Mouse (Mus musculus): ENCODE results near the gene Clasp1.
"Not testable (repeated sequence)": the region's sequence is repeated elsewhere in the genome, so short reads cannot be mapped to it uniquely, and the experiment has no call there.

The Clasp1 gene

GRCm38 (mm10) chr1:118597475-118598213, 208.8 kb downstream of the Clasp1 start:
- no peak for DNase-seq

GRCm38 (mm10) chr1:118598339-118598738, 209.5 kb downstream of the Clasp1 start:
- DNase-seq = no peak

GRCm38 (mm10) chr1:118613631-118614183, 224.8 kb downstream of the Clasp1 start:
- DNase-seq = no peak

- DNase-seq = not testable (repeated sequence)
These were observed 232.2 kb downstream of the Clasp1 start for GRCm38 (mm10) chr1:118621055-118621454.

GRCm38 (mm10) chr1:118622857-118623256, 234.0 kb downstream of the Clasp1 start:
- DNase-seq = no peak

GRCm38 (mm10) chr1:118625461-118625860, 236.6 kb downstream of the Clasp1 start:
- DNase-seq = no peak

GRCm38 (mm10) chr1:118625921-118626320, 237.1 kb downstream of the Clasp1 start:
- no peak for DNase-seq

- no peak for DNase-seq
These were observed 237.6 kb downstream of the Clasp1 start for GRCm38 (mm10) chr1:118626452-118626851.

- DNase-seq = peak; percentile 49
These were observed 239.1 kb downstream of the Clasp1 start, which contains the start of gene Tfcp2l1 for GRCm38 (mm10) chr1:118627781-118628464. Gene Tfcp2l1, plus strand, starts transcription at chr1:118627945.

- DNase-seq = no peak
These were observed 244.6 kb downstream of the Clasp1 start for GRCm38 (mm10) chr1:118633415-118633980.

- DNase-seq = no peak
These were observed 253.6 kb downstream of the Clasp1 start for GRCm38 (mm10) chr1:118642296-118642999.

- DNase-seq = no peak
These were observed 254.5 kb downstream of the Clasp1 start for GRCm38 (mm10) chr1:118643138-118643979.

- DNase-seq = no peak
These were observed 256.8 kb downstream of the Clasp1 start for GRCm38 (mm10) chr1:118645701-118646100.

- no peak for DNase-seq
These were observed 259.2 kb downstream of the Clasp1 start for GRCm38 (mm10) chr1:118648015-118648414.

GRCm38 (mm10) chr1:118649933-118650770, 261.3 kb downstream of the Clasp1 start:
- DNase-seq = no peak

- no peak for DNase-seq
These were observed 261.9 kb downstream of the Clasp1 start for GRCm38 (mm10) chr1:118650771-118651080.

GRCm38 (mm10) chr1:118658716-118659115, 269.9 kb downstream of the Clasp1 start:
- DNase-seq = no peak

GRCm38 (mm10) chr1:118660880-118661465, 272.1 kb downstream of the Clasp1 start:
- no peak for DNase-seq
